Mouse (Mus musculus) kidney, adult 2 months (tissue): ENCODE measurements around the gene 5730522E02Rik.

Experiments used
- CTCF ChIP-seq: fragments of 200-500 bp; conservative IDR thresholded peaks from 2 replicates; pipeline ENCODE4 v1.5.1; 2011; ENCODE audit warnings: low read depth, mild to moderate bottlenecking, control low read depth, low read length, moderate library complexity, mixed read lengths; ENCODE audit not compliant: insufficient read depth, insufficient read length
- POLR2A ChIP-seq: fragments of 200-500 bp; IDR thresholded peaks from one replicate; pipeline ENCODE4 v1.6.1; 2011; ENCODE audit warnings: low read depth, low read length, control low read depth

DNA sequence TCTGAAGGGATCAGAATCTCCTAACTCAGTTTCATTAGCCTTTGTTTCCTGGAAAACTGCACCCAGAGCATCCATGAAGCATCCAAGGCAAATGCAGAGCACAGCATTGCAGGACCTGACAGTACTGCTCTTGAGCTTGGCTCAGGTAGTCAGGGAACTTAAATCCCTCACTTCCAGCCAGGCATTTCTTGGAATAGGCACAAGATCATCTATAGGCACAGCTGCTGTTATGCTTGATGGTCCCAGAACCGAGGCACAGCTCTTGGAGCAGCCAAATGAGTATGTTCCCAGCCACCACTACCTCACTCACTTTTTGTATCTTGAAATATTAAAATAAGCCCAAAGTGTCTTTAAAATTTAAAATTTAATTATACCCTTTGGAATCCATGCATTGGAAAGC is 19.3 kb upstream of the 5730522E02Rik start:
- TF ChIP-seq CTCF (no peak), POLR2A (no peak)
